ENCODE assay signal across 16 mouse cellular contexts in genomic region chr7:16101726-16102475, GRCm38 (mm10). TPM values are rescaled to one million over a fixed set of nuclear protein-coding genes. Genes with fewer than 3 reads are reported as not detected.
A peak's percentile ranks its signal among the peaks of the same experiment; 100 is the strongest.
DNase-seq lines count a peak whose midpoint lies in the region; ATAC-seq and TF ChIP-seq lines count a peak whose summit lies in the region.
"Had no signal": no experiment of that assay in that cellular context is flagged by ENCODE, and none has a peak within 500 bp of the region (broad histone marks: within the 10 kb centered on the region; RNA-seq: fewer than 3 reads in every experiment).

No protein-coding gene starts in this region.

- no peaks in the 10 kb centered on the region for H3K9me3 ChIP-seq in erythroblast, embryonic 14.5 days (ENCODE audit: control insufficient read depth, low read length)
- no peaks in the 10 kb centered on the region for H3K9me3 ChIP-seq in intestine, embryonic 14.5 days (ENCODE audit: control insufficient read depth, low read length)
- no peaks in the 10 kb centered on the region for H3K9me3 ChIP-seq in intestine, embryonic 15.5 days
- H3K9me3 ChIP-seq in neural tube, embryonic 13.5 days, result no peaks in the 10 kb centered on the region
- H3K9me3 ChIP-seq: heart, embryonic 12.5 days had no signal

- peaks cover 74% of the 10 kb centered on the region for H3K4me1 ChIP-seq in erythroblast, embryonic 14.5 days (ENCODE audit: control insufficient read depth)
- H3K4me1 ChIP-seq in intestine, embryonic 14.5 days (replicated peaks; ENCODE audit: control insufficient read depth, insufficient read depth, low read length), result peaks cover 16% of the 10 kb centered on the region
- H3K4me1 ChIP-seq in intestine, embryonic 15.5 days (replicated peaks), result peaks cover 23% of the 10 kb centered on the region
- peaks cover 71% of the 10 kb centered on the region for H3K4me1 ChIP-seq in neural tube, embryonic 13.5 days (replicated peaks)
- peaks cover 60% of the 10 kb centered on the region for H3K4me1 ChIP-seq in olfactory bulb, adult 2 months (ENCODE audit: control insufficient read depth, insufficient read depth, low read length)

- no peak overlapping the region for H3K27ac ChIP-seq in intestine, embryonic 14.5 days (ENCODE audit: low read depth)
- H3K27ac ChIP-seq in intestine, embryonic 15.5 days, result no peak overlapping the region
- peak overlapping the region; percentile 42 for H3K27ac ChIP-seq in neural tube, embryonic 13.5 days (replicated peaks)
- H3K27ac ChIP-seq in olfactory bulb, adult 2 months (ENCODE audit: insufficient read depth, low read depth, low read length), result peak overlapping the region; percentile 14; the same call in 1 of the 2 replicates

- TF ChIP-seq POLR2A in olfactory bulb, adult 2 months (IDR thresholded peaks at IDR 0.05; ENCODE audit: insufficient read depth, low read depth, low read length), result no peak

- TF ChIP-seq CTCF in olfactory bulb, adult 2 months (IDR thresholded peaks at IDR 0.05; ENCODE audit: insufficient read depth, low read depth, low read length), result no peak

- WGBS in intestine, embryonic 14.5 days, result 77% methylated on average over 15 of the region's 15 CpGs
- WGBS in intestine, embryonic 15.5 days, result 73% methylated on average over 15 of the region's 15 CpGs
- WGBS in neural tube, embryonic 13.5 days, result 66% methylated on average over 15 of the region's 15 CpGs
- 36% methylated on average over 15 of the region's 15 CpGs for WGBS in olfactory bulb, adult 2 months

- peaks cover 81% of the 10 kb centered on the region for H3K36me3 ChIP-seq in erythroblast, embryonic 14.5 days (ENCODE audit: control insufficient read depth)
- H3K36me3 ChIP-seq in intestine, embryonic 14.5 days (ENCODE audit: control insufficient read depth, insufficient read depth, low read length), result peaks cover 37% of the 10 kb centered on the region
- no peaks in the 10 kb centered on the region for H3K36me3 ChIP-seq in intestine, embryonic 15.5 days
- H3K36me3 ChIP-seq in neural tube, embryonic 13.5 days, result peaks cover 20% of the 10 kb centered on the region; the same call in 1 of the 2 replicates

- H3K4me2 ChIP-seq in intestine, embryonic 14.5 days (ENCODE audit: low read length), result no peak overlapping the region
- no peak overlapping the region for H3K4me2 ChIP-seq in intestine, embryonic 15.5 days (replicated peaks)
- no peak overlapping the region for H3K4me2 ChIP-seq in neural tube, embryonic 13.5 days
- H3K4me2 ChIP-seq: heart, embryonic 12.5 days had no signal

- H3K4me3 ChIP-seq in erythroblast, embryonic 14.5 days (replicated peaks), result peak overlapping the region; percentile 85
- no peak overlapping the region for H3K4me3 ChIP-seq in intestine, embryonic 14.5 days (ENCODE audit: low read depth, low read length)
- no peak overlapping the region for H3K4me3 ChIP-seq in intestine, embryonic 15.5 days (replicated peaks)
- H3K4me3 ChIP-seq in neural tube, embryonic 13.5 days, result no peak overlapping the region
- no peak overlapping the region for H3K4me3 ChIP-seq in olfactory bulb, adult 2 months (ENCODE audit: insufficient read depth, low read depth, low read length)
- H3K4me3 ChIP-seq: heart, embryonic 12.5 days had no signal

- H3K9ac ChIP-seq in intestine, embryonic 14.5 days (ENCODE audit: low read length), result 0 out of 2 replicates have a peak overlapping the region, but pooled peaks have one; percentile 5
- no peak overlapping the region for H3K9ac ChIP-seq in intestine, embryonic 15.5 days
- H3K9ac ChIP-seq in neural tube, embryonic 13.5 days, result peak overlapping the region; percentile 59

- DNase-seq in intestine, embryonic 14.5 days (ENCODE audit: low spot score), result no peak
- DNase-seq in neural tube, embryonic 10.5 days (ENCODE audit: extremely low spot score, low spot score), result no peak
- DNase-seq in adrenal gland, adult 18-20 months (ENCODE audit: low spot score in 2 of 2), result no peak
- DNase-seq: kidney, postnatal 25 days; layer of hippocampus, postnatal 36 days; thymus, postnatal 4 days had no signal

- H3K27me3 ChIP-seq in erythroblast, embryonic 14.5 days (ENCODE audit: control insufficient read depth), result no peaks in the 10 kb centered on the region
- no peaks in the 10 kb centered on the region for H3K27me3 ChIP-seq in intestine, embryonic 14.5 days (replicated peaks; ENCODE audit: control insufficient read depth, insufficient read depth, low read length)
- no peaks in the 10 kb centered on the region for H3K27me3 ChIP-seq in intestine, embryonic 15.5 days (replicated peaks)
- H3K27me3 ChIP-seq in neural tube, embryonic 13.5 days, result no peaks in the 10 kb centered on the region
- H3K27me3 ChIP-seq: heart, embryonic 12.5 days had no signal

- ATAC-seq in erythroblast, adult 5-6 weeks (replicated peaks; ENCODE audit: low FRiP score, poor library complexity, severe bottlenecking), result no peak
- no peak for ATAC-seq in intestine, embryonic 14.5 days (replicated peaks; ENCODE audit: low FRiP score, low TSS enrichment, low read depth)
- no peak for ATAC-seq in intestine, embryonic 15.5 days
- ATAC-seq in neural tube, embryonic 13.5 days (ENCODE audit: low read depth), result no peak
- ATAC-seq: activated CD4-positive, CD25-positive, alpha-beta regulatory T cell, adult 4 months; inflammation-experienced regulatory T-cells, adult 6 months had no signal

RNA-seq across cellular contexts. Expression of gene Napa, which starts 3.6 kb away (rescaled TPM):
- 42.0 and 85.6 TPM in 2 replicates for polyA plus RNA-seq in erythroblast, embryonic 14.5 days (2012)
- 106 and 149 TPM in 2 replicates for total RNA-seq in erythroblast, adult 5-6 weeks (2015; ENCODE audit: low replicate concordance)
- 82.2 and 96.3 TPM in 2 replicates for total RNA-seq in erythroblast, adult 5-6 weeks (2017; ENCODE audit: low replicate concordance)
- 206 and 208 TPM in 2 replicates for polyA plus RNA-seq in intestine, embryonic 14.5 days (2014; fragmentation: Nextera tagmentation; extraction: Ambion mirVana)
- 186 and 194 TPM in 2 replicates for polyA plus RNA-seq in intestine, embryonic 15.5 days (2015; fragmentation: Nextera tagmentation; extraction: Ambion mirVana)
- polyA plus RNA-seq in neural tube, embryonic 13.5 days (2015; fragmentation: Nextera tagmentation; extraction: Ambion mirVana), result 235 and 247 TPM in 2 replicates
- not detected in 2 replicates for polyA plus RNA-seq in olfactory bulb, adult 2 months (2012; ENCODE audit: insufficient read depth, insufficient read length, low replicate concordance, missing spikeins)
- total RNA-seq in adrenal gland, adult 18-20 months (2021), result 100 to 1,000 TPM; 160 to 178 TPM

RNA-seq across cellular contexts. Expression of gene Kptn, which starts 17.8 kb away (rescaled TPM):
- polyA plus RNA-seq in erythroblast, embryonic 14.5 days (2012), result 1.3 and 2.1 TPM in 2 replicates
- 2.3 and 2.5 TPM in 2 replicates for total RNA-seq in erythroblast, adult 5-6 weeks (2015; ENCODE audit: low replicate concordance)
- total RNA-seq in erythroblast, adult 5-6 weeks (2017; ENCODE audit: low replicate concordance), result 3.3 and 12.5 TPM in 2 replicates
- polyA plus RNA-seq in intestine, embryonic 14.5 days (2014; fragmentation: Nextera tagmentation; extraction: Ambion mirVana), result 28.1 and 32.7 TPM in 2 replicates
- 24.4 and 25.6 TPM in 2 replicates for polyA plus RNA-seq in intestine, embryonic 15.5 days (2015; fragmentation: Nextera tagmentation; extraction: Ambion mirVana)
- 37.9 and 41.4 TPM in 2 replicates for polyA plus RNA-seq in neural tube, embryonic 13.5 days (2015; fragmentation: Nextera tagmentation; extraction: Ambion mirVana)
- not detected in 2 replicates for polyA plus RNA-seq in olfactory bulb, adult 2 months (2012; ENCODE audit: insufficient read depth, insufficient read length, low replicate concordance, missing spikeins)
- total RNA-seq in adrenal gland, adult 18-20 months (2021), result 10 to 100 TPM; 19.6 to 20.7 TPM

RNA-seq across cellular contexts. Expression of gene Slc8a2, which starts 27.7 kb away (rescaled TPM):
- polyA plus RNA-seq in erythroblast, embryonic 14.5 days (2012), result not detected in 2 replicates
- not detected in 2 replicates for total RNA-seq in erythroblast, adult 5-6 weeks (2015; ENCODE audit: low replicate concordance)
- total RNA-seq in erythroblast, adult 5-6 weeks (2017; ENCODE audit: low replicate concordance), result not detected in 2 replicates
- 0.23 and 0.38 TPM in 2 replicates for polyA plus RNA-seq in intestine, embryonic 14.5 days (2014; fragmentation: Nextera tagmentation; extraction: Ambion mirVana)
- 0.15 and 0.23 TPM in 2 replicates for polyA plus RNA-seq in intestine, embryonic 15.5 days (2015; fragmentation: Nextera tagmentation; extraction: Ambion mirVana)
- 1.1 and 1.4 TPM in 2 replicates for polyA plus RNA-seq in neural tube, embryonic 13.5 days (2015; fragmentation: Nextera tagmentation; extraction: Ambion mirVana)
- polyA plus RNA-seq in olfactory bulb, adult 2 months (2012; ENCODE audit: insufficient read depth, insufficient read length, low replicate concordance, missing spikeins), result not detected in 2 replicates
- 1 to 10 TPM; 2.0 to 2.5 TPM for total RNA-seq in adrenal gland, adult 18-20 months (2021)
- total RNA-seq: MEL had no signal
- polyA plus RNA-seq: activated CD4-positive, CD25-positive, alpha-beta regulatory T cell, adult 4 months; inflammation-experienced regulatory T-cells, adult 6 months had no signal

RNA-seq across cellular contexts. Expression of gene Zfp541, which starts 40.3 kb away (rescaled TPM):
- 0.01 TPM in 1 of 2 replicates, not detected in the other for polyA plus RNA-seq in erythroblast, embryonic 14.5 days (2012)
- total RNA-seq in erythroblast, adult 5-6 weeks (2015; ENCODE audit: low replicate concordance), result not detected in 2 replicates
- 0.28 TPM in 1 of 2 replicates, not detected in the other for total RNA-seq in erythroblast, adult 5-6 weeks (2017; ENCODE audit: low replicate concordance)
- 0.04 TPM in 2 replicates for polyA plus RNA-seq in intestine, embryonic 14.5 days (2014; fragmentation: Nextera tagmentation; extraction: Ambion mirVana)
- 0.03 and 0.06 TPM in 2 replicates for polyA plus RNA-seq in intestine, embryonic 15.5 days (2015; fragmentation: Nextera tagmentation; extraction: Ambion mirVana)
- polyA plus RNA-seq in neural tube, embryonic 13.5 days (2015; fragmentation: Nextera tagmentation; extraction: Ambion mirVana), result 0.04 and 0.10 TPM in 2 replicates
- polyA plus RNA-seq in olfactory bulb, adult 2 months (2012; ENCODE audit: insufficient read depth, insufficient read length, low replicate concordance, missing spikeins), result not detected in 2 replicates
- total RNA-seq in adrenal gland, adult 18-20 months (2021), result not detected
- total RNA-seq: common myeloid progenitor, adult 5-6 weeks; MEL had no signal

RNA-seq across cellular contexts. Expression of gene Bicra, which starts 54.2 kb away (rescaled TPM):
- 2.1 TPM in 2 replicates for polyA plus RNA-seq in erythroblast, embryonic 14.5 days (2012)
- 6.5 and 20.9 TPM in 2 replicates for total RNA-seq in erythroblast, adult 5-6 weeks (2015; ENCODE audit: low replicate concordance)
- 0.14 and 2.2 TPM in 2 replicates for total RNA-seq in erythroblast, adult 5-6 weeks (2017; ENCODE audit: low replicate concordance)
- polyA plus RNA-seq in intestine, embryonic 14.5 days (2014; fragmentation: Nextera tagmentation; extraction: Ambion mirVana), result 6.8 and 7.4 TPM in 2 replicates
- polyA plus RNA-seq in intestine, embryonic 15.5 days (2015; fragmentation: Nextera tagmentation; extraction: Ambion mirVana), result 4.9 and 5.4 TPM in 2 replicates
- 8.4 and 9.2 TPM in 2 replicates for polyA plus RNA-seq in neural tube, embryonic 13.5 days (2015; fragmentation: Nextera tagmentation; extraction: Ambion mirVana)
- not detected in 2 replicates for polyA plus RNA-seq in olfactory bulb, adult 2 months (2012; ENCODE audit: insufficient read depth, insufficient read length, low replicate concordance, missing spikeins)
- 1 to 10 TPM; 8.4 to 8.6 TPM for total RNA-seq in adrenal gland, adult 18-20 months (2021)

Comparison
In these comparisons a context has a peak if more than half of its experiments do, and no peak if none do; other contexts are left out.
1. H3K27ac ChIP-seq: peak in neural tube, embryonic 13.5 days (single experiment) and olfactory bulb, adult 2 months (single experiment); none in intestine, embryonic 14.5 days (single experiment) and intestine, embryonic 15.5 days (single experiment).